Mouse (Mus musculus): ENCODE measurements around the gene Ciita.

Ciita gene

DNA sequence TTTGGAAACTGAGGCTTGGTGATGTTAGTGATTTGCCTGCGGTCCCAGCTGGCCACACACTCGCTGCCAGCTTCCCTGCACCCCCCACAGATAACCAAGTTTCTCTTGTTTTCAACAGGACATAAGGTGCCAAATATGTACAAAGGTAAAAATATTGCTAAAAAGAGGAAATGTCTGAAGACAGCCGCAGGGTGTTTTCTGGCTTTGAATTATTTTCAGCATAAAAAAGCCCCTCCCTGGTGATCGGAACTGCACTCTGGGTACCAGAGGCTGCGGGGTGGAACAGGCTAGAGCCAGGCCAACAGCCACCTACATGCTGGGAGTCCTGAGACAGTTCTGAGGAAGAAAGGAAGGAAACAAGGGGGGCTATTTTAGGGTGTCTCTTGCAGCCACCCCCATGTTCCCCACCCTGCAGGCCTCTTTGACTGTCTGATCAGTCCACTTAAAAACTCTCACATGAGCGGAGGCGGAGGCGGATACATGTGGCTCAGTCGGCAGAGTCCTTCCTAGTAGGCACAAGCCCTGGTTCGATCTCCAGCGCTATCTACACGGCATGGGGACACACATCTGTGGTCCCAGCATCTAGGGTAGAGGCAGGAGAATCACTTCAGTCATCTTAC lies 36.2 kb downstream of the Ciita start:
- no peak for DNase-seq (ENCODE audit: low read depth, low spot score)

DNA sequence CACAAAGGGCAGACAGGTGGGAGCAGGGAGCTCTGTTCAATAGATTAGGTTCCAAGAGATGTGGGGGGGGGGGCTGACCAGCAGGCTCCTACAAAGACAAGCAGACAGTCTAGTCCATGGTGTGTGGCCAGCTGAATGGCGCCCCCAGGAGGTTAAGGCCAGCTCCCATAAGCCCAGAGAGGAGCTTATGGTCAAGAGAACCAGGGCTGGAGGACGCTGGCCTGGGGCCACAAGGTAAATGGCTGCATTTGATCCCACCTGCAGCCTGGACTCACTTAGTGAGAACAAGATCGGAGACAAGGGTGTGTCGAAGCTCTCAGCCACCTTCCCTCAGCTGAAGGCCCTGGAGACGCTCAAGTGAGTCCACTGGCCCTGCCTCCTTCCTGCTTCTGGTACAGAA lies 38.2 kb downstream of the Ciita start:
- no peak for DNase-seq (ENCODE audit: low read depth, low spot score)

DNA sequence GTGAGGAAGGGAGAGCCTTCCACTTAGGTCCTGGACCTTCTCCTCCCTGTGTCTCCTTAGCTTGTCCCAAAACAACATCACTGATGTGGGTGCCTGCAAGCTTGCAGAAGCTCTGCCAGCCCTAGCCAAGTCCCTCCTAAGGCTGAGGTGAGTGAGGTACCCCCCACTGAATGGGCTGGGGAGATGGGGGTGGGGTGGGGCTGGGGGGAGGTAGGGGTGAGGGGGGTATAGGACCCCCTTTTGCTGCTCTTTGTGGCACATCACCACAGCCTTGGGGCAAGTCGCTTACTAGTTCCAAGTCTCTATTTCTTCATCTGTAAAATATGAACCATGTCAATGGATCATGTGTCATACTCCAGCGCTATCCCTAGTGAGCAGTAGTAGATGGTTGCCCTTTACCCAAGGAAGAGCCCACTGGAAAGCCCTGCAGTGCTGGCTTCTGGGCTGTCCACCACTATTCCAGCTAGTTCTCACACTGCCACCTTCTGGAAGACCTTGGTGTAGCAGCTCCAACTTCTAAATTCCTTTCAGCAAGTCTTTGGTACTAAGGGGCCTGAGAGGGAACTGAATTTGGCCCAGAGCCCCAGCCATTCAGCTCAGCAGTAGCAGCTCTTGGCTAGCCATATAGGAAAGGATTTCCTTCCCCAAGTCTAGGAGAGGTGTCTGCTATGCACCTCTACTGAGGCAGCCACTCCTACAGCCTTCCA lies 41.2 kb downstream of the Ciita start:
- peak; percentile 73 for DNase-seq (ENCODE audit: low read depth, low spot score)

DNA sequence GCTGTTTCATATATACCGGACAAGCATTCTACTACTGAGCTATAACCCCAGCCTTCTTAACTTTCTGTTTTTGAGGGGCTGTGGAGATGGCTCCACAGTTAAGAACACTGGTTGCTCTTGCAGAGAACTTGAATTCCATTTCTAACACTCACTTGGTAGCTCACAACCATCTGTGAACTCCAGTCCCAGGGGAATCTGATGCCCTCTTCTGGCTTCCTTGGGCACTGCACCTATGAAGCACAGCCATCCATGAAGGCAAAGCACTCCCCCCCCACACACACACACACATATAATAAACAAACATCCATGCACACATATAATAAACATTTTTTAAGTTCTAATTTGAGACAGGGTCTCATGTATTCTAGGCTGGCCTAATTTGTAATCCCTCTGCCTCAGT lies 43.0 kb downstream of the Ciita start:
- peak; percentile 64 for DNase-seq (ENCODE audit: low read depth, low spot score)

DNA sequence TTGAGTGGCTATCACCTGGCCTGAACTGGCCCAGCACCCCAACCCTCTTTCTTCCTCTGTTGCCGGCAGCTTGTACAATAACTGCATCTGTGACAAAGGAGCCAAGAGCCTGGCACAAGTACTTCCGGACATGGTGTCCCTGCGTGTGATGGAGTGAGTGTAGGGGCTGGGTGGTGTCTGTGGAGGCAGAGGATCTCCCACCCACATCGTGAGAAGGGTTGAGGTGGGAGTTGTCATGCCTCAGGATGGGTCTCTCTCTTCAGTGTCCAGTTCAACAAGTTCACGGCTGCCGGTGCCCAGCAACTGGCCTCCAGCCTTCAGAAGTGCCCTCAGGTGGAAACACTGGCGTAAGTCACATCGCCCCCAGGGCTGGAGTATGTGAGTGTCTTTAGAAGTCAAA lies 43.8 kb downstream of the Ciita start:
- no peak for DNase-seq (ENCODE audit: low read depth, low spot score)

DNA sequence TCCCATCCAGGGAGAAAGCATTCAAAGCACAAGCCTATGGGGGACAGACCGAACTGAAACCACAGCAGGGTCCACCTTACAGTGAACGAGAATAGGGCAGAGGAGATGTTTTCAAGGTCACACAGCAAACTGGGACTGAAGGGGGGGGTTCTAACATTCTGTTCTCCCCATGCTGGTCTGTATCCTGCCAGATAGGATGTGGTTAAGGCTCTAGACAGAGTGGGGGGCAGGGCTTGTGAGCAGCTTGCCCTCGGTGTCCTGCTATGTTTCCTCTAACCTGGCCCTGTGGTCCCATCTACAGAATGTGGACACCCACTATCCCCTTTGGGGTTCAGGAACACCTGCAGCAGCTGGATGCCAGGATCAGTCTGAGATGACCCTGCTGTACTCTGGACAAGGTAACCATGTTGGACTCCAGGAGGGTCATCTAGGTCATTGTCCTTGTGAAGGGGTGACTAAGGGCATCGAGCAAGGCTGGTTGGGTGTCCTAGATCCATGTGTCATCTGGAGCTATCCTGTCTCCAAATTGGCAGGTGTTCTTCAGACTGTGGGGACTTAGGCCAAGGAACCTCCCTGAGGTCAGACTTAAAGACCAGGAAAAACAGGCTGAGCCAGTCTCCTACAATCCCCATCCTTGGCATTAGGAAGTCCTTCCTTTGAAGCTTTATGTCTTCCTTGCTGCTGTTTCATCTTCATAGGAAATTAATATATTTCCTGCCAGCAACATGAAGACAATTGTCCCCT lies 45.2 kb downstream of the Ciita start:
- no peak for DNase-seq (ENCODE audit: low read depth, low spot score)

DNA sequence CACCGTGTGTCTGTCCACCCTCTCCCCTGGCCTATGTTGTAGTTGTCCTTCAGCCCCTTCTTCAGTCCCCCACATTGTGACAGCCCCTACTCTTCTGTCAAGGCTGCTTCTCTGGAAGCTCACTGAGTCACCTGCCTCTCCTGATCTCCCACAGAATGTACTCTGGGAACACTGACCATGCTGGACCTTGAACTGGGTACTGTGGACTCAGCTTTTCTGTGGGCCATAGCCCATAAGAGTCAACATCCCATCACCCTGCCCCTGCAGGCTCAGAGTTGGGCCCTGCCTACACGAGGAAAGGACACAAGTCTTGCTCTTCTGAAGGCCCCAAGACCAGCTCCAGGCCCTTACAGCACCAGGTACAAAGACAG lies 45.7 kb downstream of the Ciita start:
- DNase-seq (ENCODE audit: low read depth, low spot score), result no peak

DNA sequence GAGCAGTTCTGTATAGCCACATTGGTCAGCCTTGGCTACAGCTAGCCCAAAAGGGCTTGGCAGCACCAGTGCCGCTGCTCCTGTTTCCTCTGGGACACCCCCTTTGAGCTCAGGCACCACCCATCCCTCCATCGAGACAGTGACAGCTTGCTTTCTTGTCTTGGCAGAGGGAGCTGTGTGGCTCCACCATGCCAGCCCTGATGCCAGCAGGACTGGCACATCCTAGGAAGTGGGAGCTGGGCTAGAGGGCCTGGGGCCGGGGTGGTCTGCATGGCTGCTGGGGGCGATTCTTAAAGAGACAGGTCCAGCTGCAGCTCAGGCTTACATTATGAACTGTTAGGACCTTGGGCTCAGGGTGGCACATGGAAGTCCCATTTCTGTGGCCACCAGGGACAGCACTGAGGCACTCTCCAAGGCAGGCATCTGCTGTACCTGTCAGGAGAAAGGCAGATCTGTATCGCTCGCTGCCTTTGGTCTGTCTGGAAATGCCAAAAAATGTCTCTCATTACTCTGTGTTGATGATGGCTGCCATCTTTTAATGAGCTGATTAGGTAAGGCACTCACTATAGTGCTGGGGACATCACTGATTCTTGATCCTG lies 47.3 kb downstream of the Ciita start:
- no peak for DNase-seq (ENCODE audit: low read depth, low spot score)

DNA sequence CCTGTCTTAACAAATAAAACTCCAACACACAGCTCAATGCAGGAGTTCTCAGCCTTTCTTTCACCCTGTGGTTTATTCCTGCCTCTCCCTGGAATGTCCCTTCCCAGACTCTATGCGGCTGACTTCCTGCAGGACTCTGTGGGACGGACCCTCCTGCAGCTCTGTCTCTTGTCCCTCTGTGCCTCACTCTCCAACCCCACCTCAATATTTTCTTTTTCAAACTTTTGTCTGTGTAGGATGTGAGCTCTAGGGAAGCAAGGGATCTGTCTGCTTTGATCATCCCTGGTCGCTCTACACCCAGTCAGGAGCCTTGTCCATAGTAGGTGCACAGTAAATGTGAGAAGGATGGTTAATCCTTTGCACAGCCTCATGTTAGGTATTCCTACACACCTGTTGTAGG lies 48.5 kb downstream of the Ciita start:
- DNase-seq (ENCODE audit: low read depth, low spot score), result no peak

DNA sequence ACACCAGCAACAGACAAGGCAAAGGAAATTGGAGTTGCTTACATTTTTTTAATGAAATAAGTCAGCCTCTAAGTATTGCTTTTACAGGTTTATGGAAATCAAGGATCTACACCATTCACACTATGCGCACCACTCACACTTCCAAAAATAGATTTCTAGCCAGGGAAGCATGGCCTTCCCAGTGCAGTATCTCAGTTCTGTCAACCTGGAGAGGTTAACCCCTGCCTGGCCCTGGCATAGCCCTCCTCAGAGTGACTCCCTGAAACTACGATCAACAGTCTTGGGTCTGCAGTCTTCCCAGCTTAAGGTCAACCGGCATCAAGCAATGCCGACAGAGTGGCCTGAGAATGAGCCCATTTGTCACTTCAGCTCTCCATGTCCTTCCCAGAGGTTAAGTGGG lies 50.3 kb downstream of the Ciita start:
- no peak for DNase-seq (ENCODE audit: low read depth, low spot score)

DNA sequence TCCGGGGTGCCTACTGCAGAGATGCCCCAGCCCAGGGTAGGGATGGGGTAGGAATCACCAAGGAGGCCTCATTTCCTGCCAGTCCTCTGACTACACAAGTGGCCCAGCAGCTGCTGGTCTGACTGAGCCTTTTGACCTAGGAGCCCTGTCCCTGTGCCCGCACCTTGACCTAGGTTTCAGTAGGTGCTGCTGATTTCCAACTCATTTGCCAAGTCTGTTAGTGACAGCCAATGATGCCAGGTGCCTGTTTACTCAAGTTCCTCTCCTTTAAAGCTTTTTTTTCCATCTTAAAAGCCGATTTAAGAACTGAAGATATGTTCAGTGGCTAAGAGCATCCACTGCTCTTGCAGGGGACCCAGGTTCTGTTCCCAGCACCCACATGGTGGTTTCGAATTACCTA lies 53.9 kb downstream of the Ciita start:
- DNase-seq (ENCODE audit: low read depth, low spot score), result no peak

DNA sequence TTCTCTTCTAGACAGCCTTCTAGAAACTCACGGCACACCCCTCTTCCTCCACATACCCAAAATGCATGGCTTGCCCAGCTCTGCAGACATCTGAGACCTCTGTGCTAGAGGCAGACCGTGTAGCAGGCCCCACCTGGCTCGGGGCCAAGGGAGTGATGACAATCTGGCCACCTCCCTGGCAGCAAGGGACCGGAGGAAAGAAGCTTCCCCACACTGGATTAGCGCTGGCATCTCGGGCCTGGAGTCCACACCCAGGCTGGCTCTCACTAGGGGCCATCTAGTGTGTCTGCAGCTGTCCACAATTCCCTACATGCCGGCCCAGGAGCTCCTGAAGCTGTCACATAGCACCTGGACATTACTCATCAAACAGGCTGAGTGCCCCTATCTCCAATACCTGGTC lies 54.7 kb downstream of the Ciita start:
- no peak for DNase-seq (ENCODE audit: low read depth, low spot score)

DNA sequence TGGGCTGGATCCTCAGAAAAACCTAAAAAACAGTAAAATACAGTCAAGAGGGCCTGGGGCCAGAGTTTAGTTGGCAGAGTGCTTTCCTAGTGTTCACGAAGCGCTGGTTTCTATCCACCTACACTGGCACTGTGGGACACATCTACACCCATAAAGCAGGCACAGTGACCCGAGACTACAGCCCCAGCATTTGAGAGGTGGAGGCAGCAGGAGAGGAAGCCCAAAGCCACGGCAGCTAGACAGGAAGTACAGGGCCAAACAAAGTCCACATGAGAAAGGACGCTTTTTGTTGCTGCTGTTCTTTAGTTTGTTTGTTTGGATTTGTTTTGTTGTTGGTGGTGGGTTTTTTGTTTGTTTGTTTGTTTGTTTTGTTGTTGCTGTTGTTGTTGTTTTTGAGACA lies 56.5 kb downstream of the Ciita start:
- no peak for DNase-seq (ENCODE audit: low read depth, low spot score)

DNA sequence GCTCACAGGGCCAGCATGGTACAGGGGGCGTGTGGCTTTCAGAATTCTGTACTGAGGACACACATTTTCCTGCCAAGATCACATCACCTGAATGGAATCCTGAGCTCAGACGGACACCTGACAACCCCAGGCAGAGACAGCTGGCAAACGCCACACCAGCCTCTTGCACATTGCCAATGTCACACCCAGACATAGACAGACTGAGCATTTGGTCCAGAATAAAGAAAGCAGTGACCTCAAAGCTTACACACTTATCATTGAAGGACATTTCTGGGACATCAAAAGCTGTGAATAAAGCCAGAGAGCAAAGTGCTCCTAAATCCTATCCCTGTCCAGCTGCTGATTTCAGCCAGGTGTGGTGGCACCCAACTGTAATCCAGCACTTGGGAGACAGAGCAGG lies 57.1 kb downstream of the Ciita start:
- DNase-seq (ENCODE audit: low read depth, low spot score), result no peak

DNA sequence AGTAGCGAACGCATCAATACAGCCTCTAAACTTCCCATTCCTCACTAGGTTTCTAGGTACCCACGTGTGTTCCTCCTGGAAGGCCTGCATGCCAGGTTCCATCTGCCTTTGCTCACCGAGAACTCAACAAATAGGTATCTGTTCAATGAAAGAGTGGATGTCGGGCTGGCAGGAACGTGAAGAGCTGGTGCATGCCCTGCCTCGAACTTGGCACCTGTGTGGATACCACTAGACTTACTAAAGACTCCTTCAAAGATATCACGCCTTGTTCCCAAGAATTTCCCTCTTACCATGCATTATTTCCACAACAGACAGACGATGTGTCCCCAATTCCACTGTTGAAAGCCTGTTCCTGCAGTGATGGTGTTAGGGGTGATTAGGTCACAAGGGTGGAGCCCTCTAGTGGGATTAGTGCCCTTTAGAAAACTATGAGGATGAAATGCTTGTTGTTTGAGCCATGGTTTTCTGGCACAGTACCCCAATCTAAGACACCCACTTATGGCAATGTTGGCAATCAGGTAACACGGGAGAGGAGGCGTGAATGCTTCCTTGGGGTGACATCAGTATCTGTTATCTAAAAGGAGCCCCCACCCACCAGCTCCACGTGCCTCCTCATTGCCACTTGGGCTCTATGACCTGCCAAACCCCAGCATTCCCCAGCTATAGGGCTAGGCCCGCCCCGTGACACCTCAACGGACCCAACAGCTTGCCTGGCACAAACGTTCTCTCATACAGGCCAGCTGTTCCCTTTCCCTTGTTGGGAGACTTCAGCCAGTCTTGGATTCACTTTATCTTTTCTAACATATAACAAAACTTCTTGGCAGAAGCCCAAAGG lies 61.1 kb downstream of the Ciita start:
- DNase-seq (ENCODE audit: low read depth, low spot score), result no peak

DNA sequence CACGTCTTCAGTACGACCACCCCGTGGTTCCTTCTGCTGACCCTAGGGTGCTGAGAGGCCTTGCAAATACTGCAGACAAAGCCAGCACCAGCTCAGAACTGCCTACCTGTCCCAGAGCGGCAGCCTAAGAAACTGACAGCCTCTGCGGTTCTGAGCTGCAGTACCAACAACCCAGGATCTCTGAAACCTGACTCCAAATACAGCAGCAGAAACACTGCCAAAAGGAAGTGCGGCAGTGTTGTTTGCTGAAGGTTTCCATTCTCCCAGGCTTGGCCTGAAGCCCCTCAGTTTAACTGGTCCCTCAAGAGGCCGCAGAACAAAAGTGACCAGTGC lies 61.7 kb downstream of the Ciita start:
- DNase-seq (ENCODE audit: low read depth, low spot score), result no peak

DNA sequence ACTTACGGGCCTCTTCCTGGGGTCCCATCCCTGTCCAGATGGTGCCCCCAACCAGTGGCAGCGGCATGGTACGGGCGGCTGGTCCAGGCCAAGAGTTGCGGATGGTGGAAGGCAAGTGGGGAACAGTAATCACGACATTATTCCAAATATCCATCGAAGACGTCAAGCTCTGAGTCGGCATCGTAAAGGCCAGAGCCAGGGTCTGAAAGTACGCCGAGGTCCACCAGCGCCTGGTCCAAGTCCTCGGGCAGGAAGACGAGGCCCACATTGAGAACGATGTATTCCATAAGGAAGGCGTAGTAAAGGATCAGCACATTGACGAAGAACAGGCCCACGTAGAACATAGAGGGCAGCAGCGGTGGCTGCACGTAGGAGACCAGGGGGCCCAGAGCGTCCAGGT lies 62.4 kb downstream of the Ciita start:
- no peak for DNase-seq (ENCODE audit: low read depth, low spot score)

DNA sequence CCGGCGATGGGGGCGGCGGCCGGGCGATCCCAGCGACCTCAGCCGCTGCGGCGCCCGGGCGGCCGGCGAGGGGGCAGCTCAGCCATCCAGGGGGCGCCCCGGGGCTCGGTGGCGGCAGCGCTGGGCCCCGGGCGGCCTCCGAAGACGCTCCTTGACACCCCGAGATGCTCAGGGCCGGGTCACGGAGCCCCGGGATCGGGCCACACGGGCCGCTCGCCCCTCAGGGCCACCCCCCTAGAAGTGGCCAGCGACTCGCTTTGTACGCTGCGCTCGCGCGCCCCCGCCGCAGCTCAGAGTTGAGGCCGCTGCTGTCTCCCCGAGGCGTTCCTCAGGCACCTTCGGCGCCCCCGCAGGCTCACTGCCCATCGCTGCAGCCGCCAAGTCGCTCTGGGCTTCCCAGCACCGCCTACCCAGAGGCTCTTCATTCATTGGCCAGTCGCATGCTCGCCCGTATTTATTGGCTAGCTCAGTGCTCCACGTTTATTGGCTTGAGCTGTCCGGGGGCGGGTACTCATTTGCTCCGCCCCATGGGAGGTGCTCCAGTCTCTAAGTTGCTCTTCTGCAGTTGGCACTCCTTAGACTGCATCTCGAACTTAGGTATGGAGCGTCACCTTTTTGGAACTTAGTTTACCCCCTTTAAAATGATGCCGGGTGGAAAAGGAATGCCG lies 63.0 kb downstream of the Ciita start, which contains the start of gene Dexi:
Gene Dexi, minus strand, starts transcription at position 357 of the 668 bp plus-strand sequence.
- DNase-seq (ENCODE audit: low read depth, low spot score), result peak; percentile 97

DNA sequence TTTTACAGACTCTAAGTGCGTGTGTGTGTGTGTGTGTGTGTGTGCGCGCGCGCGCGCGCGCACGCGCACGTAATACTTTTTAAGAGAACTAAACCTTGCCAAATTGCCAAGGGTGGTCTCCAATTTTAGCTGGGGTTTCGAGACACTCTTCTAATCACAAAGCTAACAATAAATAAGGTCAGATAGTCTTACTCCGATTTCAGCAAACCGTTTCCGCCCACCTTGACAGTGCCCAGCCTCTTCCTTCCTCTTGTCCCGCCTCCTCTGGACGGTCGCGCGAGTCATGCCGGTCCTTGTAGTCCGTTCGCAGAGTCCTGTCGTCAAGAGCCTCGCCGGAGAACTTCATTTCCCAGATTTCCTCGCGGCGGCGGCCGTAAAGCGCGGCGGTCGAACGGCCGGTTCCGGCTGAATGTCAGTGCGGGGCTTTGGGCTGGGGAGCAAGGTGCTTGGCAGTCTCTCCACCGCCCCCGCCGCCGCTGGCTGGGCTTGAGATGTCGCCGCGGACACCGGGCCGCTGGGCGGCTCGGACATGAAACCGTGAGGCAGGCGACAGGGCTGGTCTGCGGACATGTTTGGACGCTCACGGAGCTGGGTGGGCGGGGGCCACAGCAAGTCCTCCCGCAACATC lies 65.2 kb downstream of the Ciita start, which contains the start of gene Clec16a:
Gene Clec16a, plus strand, starts transcription at position 345 of the 628 bp plus-strand sequence.
- DNase-seq (ENCODE audit: low read depth, low spot score), result peak; percentile 95

DNA sequence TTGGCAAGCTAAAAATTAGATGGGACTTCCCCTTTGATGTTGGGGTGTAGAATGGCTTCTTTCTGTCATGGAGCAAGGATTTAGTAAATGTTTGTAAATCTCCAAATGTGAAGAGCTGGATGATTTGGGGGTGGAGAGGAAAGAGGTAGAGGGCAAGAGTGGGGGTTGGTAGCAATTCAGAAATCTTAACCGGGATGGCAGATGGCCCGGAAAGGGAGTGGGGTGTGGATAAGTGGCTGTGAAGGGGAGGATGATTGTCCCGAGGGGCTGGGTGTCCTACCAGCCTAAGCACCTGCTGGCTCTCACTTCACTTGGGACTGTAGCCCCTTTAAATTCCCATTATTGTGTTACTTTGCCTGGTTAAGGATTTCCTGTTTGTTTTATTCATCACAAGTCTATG lies 67.0 kb downstream of the Ciita start:
- DNase-seq (ENCODE audit: low read depth, low spot score), result no peak

DNA sequence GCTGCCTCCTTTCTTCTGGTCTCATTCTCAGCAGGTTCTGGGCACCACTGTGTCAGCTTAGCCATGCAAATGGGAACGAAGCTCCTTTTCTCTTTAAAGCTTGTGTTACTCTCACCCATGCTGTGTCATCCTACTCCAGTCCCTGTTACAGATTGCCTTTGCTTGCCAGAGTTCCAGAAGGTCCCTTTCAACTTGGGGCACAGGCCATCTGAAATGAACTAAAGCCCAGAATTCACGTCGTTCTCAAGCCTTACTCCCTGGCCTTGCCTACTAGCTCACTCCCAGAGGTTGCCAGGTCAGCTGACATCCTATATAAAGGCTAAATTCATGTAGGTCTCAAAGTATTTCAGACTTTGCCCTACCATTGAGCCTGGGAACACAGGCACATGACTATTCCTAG lies 69.1 kb downstream of the Ciita start:
- DNase-seq (ENCODE audit: low read depth, low spot score), result no peak

All from ES-CJ7 (cell line).